Mouse (Mus musculus): Measurements from ENCODE around the gene Mtrex. TPM values are rescaled to one million over a fixed set of nuclear protein-coding genes. Genes with fewer than 3 reads are reported as not detected.

Mtrex gene
- 0.51 and 0.93 TPM in 2 replicates for polyA plus RNA-seq (2012; rRNA removed; ENCODE audit: low replicate concordance)

DNA sequence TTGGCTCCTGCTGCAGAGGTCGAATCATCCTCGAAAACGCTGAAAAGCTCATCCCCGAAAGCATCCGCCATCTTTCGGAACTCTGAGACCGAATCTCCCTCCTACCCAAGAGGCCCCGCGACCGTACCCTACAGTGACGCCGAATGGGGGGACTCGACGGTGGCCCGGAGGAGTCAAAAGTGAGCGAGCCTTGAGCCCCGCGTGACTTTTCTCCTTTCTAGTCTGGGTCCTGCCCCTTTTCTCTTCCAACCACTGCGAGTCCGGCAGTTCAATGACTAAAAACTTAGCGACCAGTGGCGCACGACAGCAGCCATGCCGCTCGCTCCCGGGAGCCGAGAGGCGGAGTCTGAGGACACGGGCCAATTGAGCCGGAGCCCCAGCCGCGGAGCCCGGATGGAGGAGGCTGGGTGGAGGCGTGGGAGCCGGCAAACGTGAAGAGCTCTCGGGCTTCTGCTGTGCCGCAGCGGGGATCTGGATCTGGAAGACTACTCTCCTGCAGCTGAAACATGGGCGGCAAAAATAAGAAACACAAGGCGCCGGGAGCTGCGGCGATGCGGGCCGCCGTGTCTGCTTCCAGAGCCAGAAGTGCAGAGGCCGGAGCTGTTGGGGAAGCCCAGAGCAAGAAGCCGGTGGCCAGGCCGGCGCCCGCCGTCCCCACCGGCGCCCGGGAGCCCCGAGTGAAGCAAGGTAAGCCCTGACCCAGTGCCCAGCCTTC lies at the start of gene Mtrex, which contains the start of gene Dhx29:
Gene Mtrex, minus strand, starts transcription at position 112 of the 715 bp plus-strand sequence.
Gene Dhx29, plus strand, starts transcription at position 168 of the 715 bp plus-strand sequence.

Other genes with a start within 250 kb of the Mtrex start
- 60.2 and 108 TPM in 2 replicates for gene Plpp1, start 126.6 kb downstream of the Mtrex start, polyA plus RNA-seq (2012; rRNA removed; ENCODE audit: low replicate concordance)
- 0.36 and 0.46 TPM in 2 replicates for gene Dhx29, start 56 bp upstream of the Mtrex start, polyA plus RNA-seq (2012; rRNA removed; ENCODE audit: low replicate concordance)
- 0.32 and 0.76 TPM in 2 replicates for gene Ccno, start 60.4 kb upstream of the Mtrex start, polyA plus RNA-seq (2012; rRNA removed; ENCODE audit: low replicate concordance)
- 0.05 TPM in 1 of 2 replicates, not detected in the other for gene Mcidas, start 66.4 kb upstream of the Mtrex start, polyA plus RNA-seq (2012; rRNA removed; ENCODE audit: low replicate concordance)
- gene Cdc20b, start 107.7 kb upstream of the Mtrex start, polyA plus RNA-seq (2012; rRNA removed; ENCODE audit: low replicate concordance): not detected in 2 replicates
- 0.48 TPM in 1 of 2 replicates, not detected in the other for gene Gpx8, start 119.0 kb upstream of the Mtrex start, polyA plus RNA-seq (2012; rRNA removed; ENCODE audit: low replicate concordance)
- 4.6 and 8.6 TPM in 2 replicates for gene Gzma, start 173.6 kb upstream of the Mtrex start, polyA plus RNA-seq (2012; rRNA removed; ENCODE audit: low replicate concordance)

Data from duodenum, adult 2 months (tissue).